Mouse (Mus musculus): Measurements from ENCODE around the gene Tmem200a. TPM values are rescaled to one million over a fixed set of nuclear protein-coding genes. Genes with fewer than 3 reads are reported as not detected.

Tmem200a gene
- polyA plus RNA-seq, 1 experiment from 2014 or later: 3.0 TPM

DNA sequence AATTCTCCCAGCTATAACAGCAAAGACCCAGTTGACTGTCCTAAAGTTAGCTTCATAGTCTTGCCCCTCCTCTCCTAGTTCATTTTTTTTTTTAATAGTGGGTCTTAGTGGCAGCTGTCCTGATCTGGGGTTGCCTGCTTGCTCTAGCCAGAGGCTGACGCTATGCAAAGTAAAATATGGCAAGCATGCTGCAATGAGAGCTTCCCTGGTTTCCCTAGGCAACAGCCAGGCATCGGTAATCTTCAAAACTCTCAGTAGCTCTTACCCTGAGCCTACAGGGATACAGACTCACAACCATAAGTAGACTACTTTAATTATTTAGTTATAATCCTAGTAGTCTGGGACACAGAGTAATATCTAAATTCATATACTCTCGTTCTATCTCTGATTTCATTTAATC, 202.0 kb downstream of the Tmem200a start:
- no peaks in the 10 kb centered on the region for H3K4me1 ChIP-seq (replicated peaks; ENCODE audit: insufficient read depth, low read length)
- no peaks in the 10 kb centered on the region for H3K36me3 ChIP-seq (ENCODE audit: insufficient read depth, low read length)
- no peaks in the 10 kb centered on the region for H3K9me3 ChIP-seq (replicated peaks; ENCODE audit: low read length)
- no peak overlapping the region for H3K27ac ChIP-seq
- no peak overlapping the region for H3K9ac ChIP-seq (ENCODE audit: low read depth, low read length)
- H3K27me3 ChIP-seq (ENCODE audit: insufficient read depth, low read length): no peaks in the 10 kb centered on the region
- ATAC-seq (replicated peaks; ENCODE audit: low FRiP score, low read depth): no peak
- H3K4me2 ChIP-seq (ENCODE audit: low read length): no peak overlapping the region
- no peak overlapping the region for H3K4me3 ChIP-seq (replicated peaks; ENCODE audit: low read depth, low read length)
- no peak for TF ChIP-seq CTCF (IDR thresholded peaks at IDR 0.05; ENCODE audit: low read depth)
- 77% methylated on average over 3 of the region's 3 CpGs for WGBS
- no peak for DNase-seq (ENCODE audit: low spot score)

DNA sequence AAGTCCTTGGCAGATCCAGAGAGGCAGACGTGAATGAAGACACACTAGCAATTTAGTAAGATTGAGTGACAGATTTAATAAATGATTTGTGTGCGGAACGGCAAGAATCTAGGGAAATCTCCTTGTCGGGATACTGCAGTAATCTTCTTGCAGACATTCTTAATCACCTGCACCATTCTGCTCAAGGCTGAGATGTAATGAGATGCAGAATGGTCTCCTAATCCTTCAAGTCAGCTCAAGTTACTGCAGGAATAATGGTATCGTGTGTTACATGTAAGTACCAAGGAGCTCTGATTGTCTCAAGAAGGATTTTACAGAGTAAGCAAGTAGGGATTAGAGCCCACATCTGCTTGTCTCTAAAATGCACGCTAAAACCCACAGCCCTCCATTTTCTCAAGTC, 210.1 kb downstream of the Tmem200a start:
- H3K9me3 ChIP-seq (replicated peaks; ENCODE audit: low read length): no peaks in the 10 kb centered on the region
- no peak overlapping the region for H3K4me2 ChIP-seq (ENCODE audit: low read length)
- no peaks in the 10 kb centered on the region for H3K36me3 ChIP-seq (ENCODE audit: insufficient read depth, low read length)
- H3K27me3 ChIP-seq (ENCODE audit: insufficient read depth, low read length): no peaks in the 10 kb centered on the region
- no peak overlapping the region for H3K4me3 ChIP-seq (replicated peaks; ENCODE audit: low read depth, low read length)
- DNase-seq (ENCODE audit: low spot score) (no peak), ATAC-seq (replicated peaks; ENCODE audit: low FRiP score, low read depth) (no peak)
- H3K4me1 ChIP-seq (replicated peaks; ENCODE audit: insufficient read depth, low read length): no peaks in the 10 kb centered on the region
- WGBS: 73% methylated on average over 6 of the region's 6 CpGs
- TF ChIP-seq CTCF (IDR thresholded peaks at IDR 0.05; ENCODE audit: low read depth): no peak
- H3K27ac ChIP-seq: no peak overlapping the region
- H3K9ac ChIP-seq (ENCODE audit: low read depth, low read length): no peak overlapping the region

Other genes with a start within 250 kb of the Tmem200a start
- gene Gm9767, start 797 bp downstream of the Tmem200a start, polyA plus RNA-seq (2015; fragmentation: Nextera tagmentation; extraction: Ambion mirVana): not detected in 2 replicates
- gene Samd3, start 150.7 kb upstream of the Tmem200a start, polyA plus RNA-seq (2015; fragmentation: Nextera tagmentation; extraction: Ambion mirVana): not detected in 2 replicates

Measured in kidney, postnatal 0 days (tissue).